Mouse (Mus musculus) neutrophil, adult 5-6 weeks (primary cell): Measurements from ENCODE around the gene Gtpbp3. TPM values are rescaled to one million over a fixed set of nuclear protein-coding genes. Genes with fewer than 3 reads are reported as not detected.

ENCODE experiments used
- ATAC-seq: fragments of 151-379, 151-347 bp; 2 replicates; pipeline ENCODE4 v1.8.0; 2017; ENCODE audit warnings: mild to moderate bottlenecking, moderate TSS enrichment; ENCODE audit not compliant: insufficient number of reproducible peaks, poor library complexity, low FRiP score, severe bottlenecking; ENCODE audit errors: extremely low read depth
- total RNA-seq: library from RNA; stranded (forward); fragments of 200-1000 nt; gene quantifications from 2 replicates; pipeline ENCODE4 v1.2.3, GENCODE M21; 2017

Gene Gtpbp3
- 15.2 and 19.7 TPM in 2 replicates for total RNA-seq

- peak; percentile 17; the same call in 1 of the 2 replicates for ATAC-seq
Measured at GRCm38 (mm10) chr8:71487691-71488445, at the start of gene Gtpbp3. Gene Gtpbp3 (plus strand): TSS chr8:71488103.

GRCm38 (mm10) chr8:71441404-71441803, 46.5 kb upstream of the Gtpbp3 start:
- peak; percentile 87 for ATAC-seq

- ATAC-seq, result no peak
Measured at GRCm38 (mm10) chr8:71445096-71445495, 42.8 kb upstream of the Gtpbp3 start.

GRCm38 (mm10) chr8:71451337-71451736, 36.6 kb upstream of the Gtpbp3 start:
- no peak for ATAC-seq

GRCm38 (mm10) chr8:71451777-71452176, 36.1 kb upstream of the Gtpbp3 start:
- no peak for ATAC-seq

- ATAC-seq, result no peak
Measured at GRCm38 (mm10) chr8:71452669-71453068, 35.2 kb upstream of the Gtpbp3 start.

GRCm38 (mm10) chr8:71454668-71455067, 33.2 kb upstream of the Gtpbp3 start:
- ATAC-seq, result no peak

DNA sequence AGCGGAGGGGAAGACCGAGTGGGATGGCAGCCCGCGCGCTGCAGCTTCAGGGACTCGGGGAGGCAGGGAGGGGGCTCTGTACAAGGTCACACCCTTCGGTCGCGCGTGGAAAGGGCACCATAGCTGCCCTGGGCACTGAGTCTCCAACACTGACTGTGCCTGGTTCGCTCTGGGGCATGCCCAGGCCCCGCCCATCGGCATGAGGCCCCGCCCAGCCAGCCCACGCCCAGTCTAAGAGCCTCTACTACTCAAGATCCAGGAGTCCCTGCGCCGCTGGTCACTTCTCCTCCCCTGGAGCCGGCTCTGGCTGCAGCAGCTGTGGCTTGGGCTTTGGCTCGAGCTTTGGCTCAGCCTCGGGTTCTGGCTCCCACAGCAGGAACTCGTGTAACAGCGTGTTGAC, 31.0 kb upstream of the Gtpbp3 start:
- no peak for ATAC-seq

GRCm38 (mm10) chr8:71457659-71458270, 30.1 kb upstream of the Gtpbp3 start:
- no peak for ATAC-seq

GRCm38 (mm10) chr8:71460716-71461115, 27.2 kb upstream of the Gtpbp3 start:
- ATAC-seq, result no peak

DNA sequence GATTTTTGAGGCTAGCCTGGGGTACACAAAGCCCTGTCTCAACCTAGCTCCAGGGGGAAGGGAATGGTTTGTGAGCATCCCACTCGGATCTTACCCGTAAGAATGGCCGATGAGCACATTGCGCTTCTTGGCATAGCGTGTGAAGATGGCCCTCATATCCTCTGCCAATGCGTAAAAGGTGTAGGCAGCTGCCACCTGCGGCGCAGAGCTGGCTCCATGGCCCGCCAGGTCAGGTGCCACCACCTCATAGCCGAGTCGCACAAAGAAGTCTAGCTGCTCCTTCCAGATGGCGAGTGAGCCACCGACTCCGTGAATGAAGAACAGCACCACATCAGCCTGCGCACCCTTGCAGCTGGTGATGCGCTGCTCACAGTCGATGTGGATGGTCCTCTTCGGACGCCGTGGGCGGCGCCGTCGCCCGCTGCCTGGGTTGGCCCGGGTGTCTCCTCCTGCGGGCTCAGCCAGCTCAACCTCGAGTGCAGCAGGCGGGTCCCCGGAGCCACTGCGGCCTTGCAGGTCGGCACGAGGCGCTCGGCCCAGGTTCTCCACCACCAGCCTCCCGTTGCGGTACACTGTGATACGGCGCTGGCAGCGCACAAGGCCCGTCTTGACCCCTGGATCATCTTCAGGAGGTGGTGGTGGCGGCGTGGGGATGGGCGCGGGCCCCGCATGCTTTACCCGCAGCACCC, 26.6 kb upstream of the Gtpbp3 start:
- ATAC-seq, result no peak

DNA sequence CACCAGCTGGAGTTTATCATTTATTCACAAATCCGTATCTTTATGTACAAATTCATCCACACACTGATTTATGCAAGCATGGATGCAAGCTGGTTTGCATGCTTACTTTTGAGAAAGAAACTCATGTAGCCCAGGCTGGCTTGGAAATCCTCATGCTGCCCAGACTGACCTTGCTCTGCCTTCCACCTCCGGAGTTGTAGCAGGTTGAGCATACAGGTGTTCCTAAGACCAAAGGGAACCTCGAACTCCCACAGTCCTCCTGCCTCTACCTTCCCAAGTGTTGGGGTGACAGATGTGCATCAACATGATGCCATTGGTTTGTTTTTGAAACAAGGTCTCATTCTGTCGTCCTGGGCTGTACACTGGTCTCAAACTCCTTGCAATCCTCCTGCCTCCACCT, 25.7 kb upstream of the Gtpbp3 start:
- ATAC-seq, result no peak

- peak; percentile 30 for ATAC-seq
Measured at GRCm38 (mm10) chr8:71462786-71463185, 25.1 kb upstream of the Gtpbp3 start.

GRCm38 (mm10) chr8:71463188-71464033, 24.5 kb upstream of the Gtpbp3 start, which contains the start of gene Abhd8:
Gene Abhd8 (minus strand): TSS chr8:71463655.
- ATAC-seq, result peak; percentile 54

DNA sequence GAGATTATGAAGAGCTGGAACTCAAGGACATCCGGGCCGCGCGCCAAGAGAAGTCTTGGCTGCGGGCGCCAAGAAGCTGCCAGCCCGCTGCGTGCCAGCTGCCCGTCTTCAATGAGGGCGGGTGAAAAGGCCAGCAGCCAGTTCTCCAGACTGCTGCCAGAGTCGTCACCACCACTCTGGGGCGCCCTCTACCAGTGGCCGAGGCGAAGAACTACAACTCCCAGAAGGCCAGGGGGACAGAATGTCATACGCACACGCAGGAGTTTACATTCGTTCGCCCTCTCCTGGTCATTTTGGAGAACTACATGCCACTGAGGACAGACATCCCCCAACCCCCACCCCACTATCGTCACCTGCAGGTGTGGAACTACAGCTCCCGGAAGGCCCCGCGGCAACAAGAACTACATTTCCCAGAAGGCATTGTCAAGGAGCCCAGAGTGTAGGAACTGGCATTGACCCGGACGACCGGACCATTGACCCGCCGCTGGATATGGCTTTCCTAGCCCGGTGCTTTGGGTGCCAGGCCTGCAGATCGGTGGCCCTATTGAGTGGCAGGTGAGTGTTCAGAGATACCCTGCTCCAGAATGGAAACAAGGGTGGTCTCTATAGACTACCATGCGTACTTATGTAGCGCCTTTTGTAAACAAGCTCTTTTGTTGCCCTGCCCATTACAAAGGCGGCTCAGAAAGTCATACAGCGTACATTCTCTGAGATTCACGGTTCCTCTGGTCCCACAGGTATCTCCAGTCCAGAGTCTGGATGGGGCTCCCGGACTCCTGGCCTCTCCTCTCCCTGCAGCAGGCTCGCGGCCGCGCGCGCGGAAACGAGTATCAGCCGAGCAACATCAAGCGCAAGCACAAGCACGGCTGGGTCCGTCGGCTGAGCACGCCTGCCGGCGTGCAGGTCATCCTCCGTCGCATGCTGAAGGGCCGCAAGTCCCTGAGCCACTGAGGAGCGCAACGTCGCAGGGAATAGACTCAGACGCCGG, 23.1 kb upstream of the Gtpbp3 start, which contains the start of gene Mrpl34:
Mrpl34 (plus strand) TSS at position 447 of the 988 bp plus-strand sequence.
- peak; percentile 80 for ATAC-seq

DNA sequence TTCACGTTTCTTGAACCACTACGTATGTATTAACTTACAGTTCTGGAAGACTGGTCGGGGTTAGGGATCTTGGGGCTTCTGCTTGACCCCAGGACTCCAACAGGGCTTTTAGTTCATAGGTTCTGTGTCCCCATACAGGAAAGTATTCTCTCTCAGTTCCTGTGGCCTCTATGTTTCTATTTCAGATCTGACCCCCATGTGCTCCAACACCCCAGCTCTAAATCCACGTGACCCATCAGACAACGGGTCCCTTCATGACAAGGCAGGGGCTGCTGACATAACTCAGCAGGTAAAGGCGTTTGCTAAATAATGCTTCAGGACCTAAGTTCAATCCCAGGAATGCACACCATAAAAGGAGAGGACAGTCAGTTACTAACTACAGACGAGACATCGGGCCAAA, 22.2 kb upstream of the Gtpbp3 start:
- no peak for ATAC-seq

GRCm38 (mm10) chr8:71466198-71466597, 21.7 kb upstream of the Gtpbp3 start:
- ATAC-seq, result no peak

DNA sequence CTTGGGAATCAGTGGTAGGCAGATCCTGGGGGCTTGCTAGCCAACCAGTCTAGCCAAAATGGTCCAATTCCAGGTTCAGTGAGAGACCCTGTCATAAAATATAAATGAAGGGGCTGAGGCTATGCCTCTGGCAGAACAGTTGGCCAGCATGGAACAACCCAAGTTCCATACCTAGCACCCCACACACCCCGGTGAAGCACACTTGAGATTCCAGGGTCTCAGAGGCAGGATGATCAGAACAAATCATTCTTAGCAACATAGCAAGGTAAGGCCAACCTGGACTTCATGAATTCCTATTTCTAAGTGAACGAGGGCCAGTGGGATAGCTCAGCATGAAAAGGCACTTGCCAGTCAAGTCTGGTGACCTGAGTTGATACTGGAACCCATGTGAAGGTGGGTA, 20.7 kb upstream of the Gtpbp3 start:
- no peak for ATAC-seq
